Mouse (Mus musculus) right cerebral cortex, postnatal 10 days (tissue): ENCODE measurements at regions not wholly inside any gene's neighbourhood (a gene's known extent, or its start where the extent isn't known, plus 50 kb on each side); places are given as distances from the start of the nearest gene placed in this dataset.
A peak's percentile ranks its signal among the peaks of the same experiment; 100 is the strongest.
"Not testable (repeated sequence)": the region's sequence is repeated elsewhere in the genome, so short reads cannot be mapped to it uniquely, and the experiment has no call there.

Experiments
- DNase-seq, 2 experiments: peaks; one replicate each; pipeline ENCODE4 v3.0.0; 2021; ENCODE audit warnings: low spot score in 2 of 2

DNA sequence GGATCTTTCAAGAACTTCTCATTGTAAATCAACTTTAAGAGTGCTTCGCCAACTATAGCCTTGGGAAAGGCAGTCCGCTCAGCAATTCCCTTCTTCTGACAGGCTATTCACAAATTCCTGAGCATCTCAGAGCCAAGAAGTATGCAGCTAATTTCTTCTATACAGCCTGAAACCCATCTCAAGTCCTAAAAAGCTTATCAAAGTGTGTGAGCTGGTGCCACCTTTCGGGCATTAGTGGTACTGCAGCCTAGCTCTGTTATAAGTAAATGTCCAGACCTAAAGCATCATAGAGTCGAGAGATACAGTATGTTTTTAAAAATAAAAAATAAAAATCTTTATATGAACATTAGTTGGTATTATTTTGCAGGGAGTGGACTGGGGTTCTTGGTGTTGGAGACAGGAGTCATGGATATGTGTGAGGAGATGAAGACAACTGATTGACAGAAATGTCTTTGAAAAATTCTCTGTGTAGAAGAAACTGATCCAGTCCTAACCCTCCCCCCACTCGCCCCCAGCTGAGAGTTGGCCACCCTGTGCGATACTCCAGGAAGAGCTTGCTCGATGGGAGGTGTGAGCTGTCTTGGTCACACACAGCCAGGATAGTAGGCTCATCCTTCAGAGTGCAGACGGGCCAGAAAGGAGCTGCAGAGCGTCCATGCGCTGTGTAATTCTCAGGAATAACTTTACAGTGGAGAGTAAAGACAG lies 56.4 kb downstream of the Bod1 start:
- peak; percentile 79 to 83 for DNase-seq

DNA sequence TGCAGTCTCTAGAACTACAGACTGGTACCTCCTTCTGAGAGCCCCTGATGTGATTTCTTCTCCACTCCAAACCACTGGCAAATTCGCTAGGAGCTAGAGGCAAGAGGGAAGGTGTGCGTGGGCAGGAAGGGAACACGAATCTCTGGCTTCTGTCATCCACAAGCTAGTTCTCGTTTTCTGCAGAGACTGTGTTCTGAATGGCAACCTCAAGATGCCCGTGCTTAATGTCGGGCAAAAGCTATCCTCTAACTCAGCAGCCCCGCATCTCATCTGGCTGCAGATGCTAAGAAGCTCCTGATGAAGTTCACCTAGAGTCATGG lies 57.3 kb downstream of the Bod1 start:
- no peak for DNase-seq

DNA sequence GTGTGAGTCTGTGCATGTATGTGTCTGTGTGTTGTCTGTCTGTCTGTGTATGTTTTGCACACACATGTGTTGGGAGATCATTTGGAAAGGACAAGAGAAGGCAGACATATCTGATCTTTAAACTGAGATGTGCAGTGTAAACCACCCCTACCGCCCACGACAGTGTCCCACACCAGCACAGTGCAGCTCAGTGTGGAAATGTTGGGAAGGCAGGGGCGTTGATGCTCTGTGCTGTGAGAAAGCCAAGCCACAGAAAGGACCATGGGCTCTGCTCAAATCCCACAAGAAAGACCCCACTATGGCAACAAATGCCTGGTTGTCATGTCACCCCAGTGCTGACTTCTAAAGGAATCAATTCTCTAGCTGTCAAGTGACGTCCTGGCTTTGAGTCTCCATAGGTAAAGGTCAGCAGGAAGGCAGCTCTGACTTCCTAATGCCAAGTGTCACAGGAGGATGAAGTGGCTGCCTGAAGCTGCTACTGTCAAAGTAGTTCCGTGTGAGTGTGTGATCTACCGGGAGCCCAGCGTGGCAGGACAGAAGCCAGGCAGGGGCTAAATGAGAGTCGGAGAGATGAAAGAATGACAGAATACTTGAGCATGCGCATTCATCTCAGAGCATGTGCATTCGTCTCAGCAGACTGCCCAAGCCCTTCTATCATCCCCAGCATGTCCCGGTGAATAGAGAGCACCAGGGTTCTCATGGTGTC lies 57.8 kb downstream of the Bod1 start:
- peak in 1 of 2 experiments; percentile 17 for DNase-seq

DNA sequence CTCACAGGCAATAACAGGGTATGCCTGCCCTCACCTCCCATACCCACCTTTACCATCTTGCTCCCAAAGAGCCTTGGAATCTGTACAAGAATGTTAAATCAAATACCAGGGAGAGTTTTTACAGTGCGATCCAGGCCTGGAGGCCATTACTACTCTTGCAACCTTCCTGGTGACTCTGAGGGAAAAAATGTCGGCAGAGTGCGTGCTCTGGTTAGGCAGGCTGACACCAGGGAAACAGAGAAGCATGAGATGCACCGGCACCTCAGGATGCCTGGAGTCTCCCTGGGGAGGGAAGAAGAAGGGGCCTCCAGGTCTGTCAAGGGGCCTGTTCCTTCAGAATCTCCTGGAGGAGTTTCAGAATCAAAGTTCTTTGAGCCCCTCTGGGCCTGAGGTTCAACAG lies 63.2 kb downstream of the Bod1 start:
- DNase-seq, result no peak

DNA sequence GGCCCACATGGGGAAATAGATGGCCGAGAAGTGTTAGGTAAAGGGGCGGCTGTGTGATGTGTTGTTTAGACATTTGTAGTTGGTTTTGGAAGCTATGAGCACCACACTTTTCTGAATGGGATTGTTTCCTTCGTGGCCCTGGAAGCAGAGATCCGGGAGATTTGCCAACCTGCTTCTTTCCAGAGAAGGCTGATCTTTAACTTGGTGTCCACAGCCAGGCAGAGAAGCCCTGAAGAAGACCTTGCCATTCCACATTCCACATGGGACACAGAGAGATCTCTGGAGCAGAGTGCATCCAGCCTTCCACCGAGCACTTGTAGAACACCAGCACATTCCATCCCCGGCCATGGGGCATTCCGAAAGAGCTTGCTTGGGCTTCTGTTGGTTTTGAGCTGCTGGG lies 70.2 kb downstream of the Bod1 start:
- peak in 1 of 2 experiments; percentile 11 for DNase-seq

DNA sequence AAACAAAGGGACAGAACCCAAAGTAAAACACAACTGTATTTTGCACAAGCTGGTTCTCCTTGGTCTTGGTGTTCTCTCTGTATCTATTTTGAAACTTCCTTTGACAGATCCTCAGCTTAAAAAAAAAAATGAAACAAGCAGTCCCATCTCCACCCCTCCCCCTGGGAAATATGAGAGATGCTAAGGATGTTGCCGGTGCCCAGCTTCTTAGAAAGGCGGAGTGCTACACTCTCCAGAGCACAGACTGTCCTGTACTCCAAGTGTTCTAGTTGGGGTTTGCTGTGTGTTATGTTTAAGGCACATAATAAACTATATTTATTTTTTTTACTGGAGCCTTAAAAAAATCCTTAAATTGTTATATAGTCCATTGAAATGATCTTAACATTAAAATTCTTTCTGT lies 78.1 kb downstream of the Bod1 start:
- no peak for DNase-seq

DNA sequence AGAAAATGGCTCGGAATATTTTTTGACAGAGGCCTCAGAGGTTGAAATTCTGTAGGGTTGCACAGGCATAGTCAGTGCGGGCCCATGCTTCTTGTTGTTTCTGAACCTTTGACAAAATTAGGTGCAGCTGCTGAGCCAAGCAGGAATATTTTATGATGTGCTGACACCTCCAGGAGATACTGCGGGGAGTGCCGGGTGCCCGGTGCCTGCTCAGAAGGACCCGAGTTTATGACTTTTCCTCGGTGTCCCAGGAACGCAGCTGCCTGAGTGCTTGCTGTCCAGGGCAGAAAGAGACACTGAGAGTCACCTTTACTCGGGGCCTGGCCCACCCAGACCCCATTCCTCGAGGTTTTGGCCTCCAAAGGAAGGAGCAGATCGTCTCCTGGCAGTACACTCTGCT lies 79.6 kb downstream of the Bod1 start:
- DNase-seq, result no peak

DNA sequence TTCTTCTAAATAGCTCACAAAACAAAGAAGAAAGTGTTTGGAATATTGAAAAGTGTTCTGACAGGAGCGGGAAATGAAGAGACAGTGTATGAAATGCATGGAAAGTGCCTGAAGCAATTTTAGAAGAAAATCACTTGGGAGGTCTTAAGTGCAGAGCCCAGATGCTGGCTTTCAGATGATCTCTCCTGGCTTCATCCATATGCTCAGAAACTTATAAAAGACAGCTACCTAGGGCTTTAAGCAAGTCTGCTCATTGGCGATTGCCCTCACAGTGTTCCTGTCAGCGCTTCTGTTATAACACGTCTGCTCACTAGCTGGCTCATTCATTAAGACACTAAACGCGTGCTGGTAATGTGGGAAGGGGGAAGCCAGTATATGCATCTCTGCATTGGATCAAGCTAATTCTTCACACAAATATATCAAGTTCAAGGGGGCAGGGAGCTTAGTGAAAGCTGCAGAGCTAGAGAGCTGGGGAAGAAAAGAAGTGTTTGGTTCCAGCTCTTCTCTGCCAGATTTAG lies 80.6 kb downstream of the Bod1 start:
- DNase-seq, result no peak

DNA sequence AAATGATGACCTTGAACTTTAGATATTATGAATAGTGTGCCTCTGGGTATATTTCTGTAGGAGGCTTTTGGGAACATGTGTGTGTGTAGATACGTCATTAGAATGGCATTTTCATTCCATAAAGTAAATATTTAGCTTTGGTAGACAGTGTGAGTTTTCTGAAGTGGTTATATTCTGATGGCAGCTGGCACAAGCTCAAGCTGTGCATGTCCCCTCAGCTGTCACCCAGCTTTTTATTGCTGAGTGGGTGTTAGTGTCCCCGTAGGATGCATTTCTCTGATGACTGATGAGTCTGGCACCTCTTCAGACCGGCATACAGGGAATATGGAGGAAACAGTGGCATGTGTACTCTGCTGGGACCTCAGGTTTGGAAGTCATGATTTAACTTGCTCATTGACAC lies 96.7 kb downstream of the Bod1 start:
- peak in 1 of 2 experiments; percentile 48 for DNase-seq

DNA sequence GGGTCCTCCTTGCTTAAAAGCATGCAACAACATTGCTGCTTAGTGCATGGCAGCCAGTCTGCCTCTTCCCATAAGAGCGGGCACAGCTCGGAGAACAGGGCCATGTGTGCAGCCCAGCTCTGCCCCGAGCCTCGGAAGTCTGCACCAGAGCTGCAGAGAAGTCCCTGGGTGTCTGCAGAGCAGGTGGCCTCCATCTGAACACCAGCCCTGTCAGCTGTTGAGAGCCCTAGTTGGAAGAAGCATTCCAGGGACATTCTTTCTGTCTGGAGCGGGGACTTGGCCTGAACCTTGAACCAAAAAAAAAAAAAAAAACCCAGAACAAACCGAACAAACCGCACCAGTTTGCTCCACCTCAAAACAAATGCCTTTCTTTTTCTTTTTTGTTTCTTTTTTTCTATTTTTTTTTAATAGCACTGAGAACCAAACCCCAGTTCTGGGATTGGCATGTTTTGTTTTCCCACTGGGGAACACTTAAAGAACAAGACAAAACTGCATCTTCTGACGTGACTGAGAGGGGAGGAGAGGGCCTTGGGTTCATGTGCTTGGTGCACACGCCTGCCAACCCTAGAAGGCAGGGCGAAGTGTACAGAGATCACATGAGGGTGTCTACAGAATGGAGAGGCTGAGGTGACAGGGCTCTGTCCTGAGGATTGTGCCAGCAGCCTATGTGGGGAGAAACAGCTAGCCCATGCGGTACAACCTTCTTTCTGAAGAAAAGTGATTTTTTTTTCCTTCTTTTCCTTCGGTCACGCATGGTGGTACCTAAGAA lies 106.8 kb downstream of the Bod1 start:
- DNase-seq, result no peak

DNA sequence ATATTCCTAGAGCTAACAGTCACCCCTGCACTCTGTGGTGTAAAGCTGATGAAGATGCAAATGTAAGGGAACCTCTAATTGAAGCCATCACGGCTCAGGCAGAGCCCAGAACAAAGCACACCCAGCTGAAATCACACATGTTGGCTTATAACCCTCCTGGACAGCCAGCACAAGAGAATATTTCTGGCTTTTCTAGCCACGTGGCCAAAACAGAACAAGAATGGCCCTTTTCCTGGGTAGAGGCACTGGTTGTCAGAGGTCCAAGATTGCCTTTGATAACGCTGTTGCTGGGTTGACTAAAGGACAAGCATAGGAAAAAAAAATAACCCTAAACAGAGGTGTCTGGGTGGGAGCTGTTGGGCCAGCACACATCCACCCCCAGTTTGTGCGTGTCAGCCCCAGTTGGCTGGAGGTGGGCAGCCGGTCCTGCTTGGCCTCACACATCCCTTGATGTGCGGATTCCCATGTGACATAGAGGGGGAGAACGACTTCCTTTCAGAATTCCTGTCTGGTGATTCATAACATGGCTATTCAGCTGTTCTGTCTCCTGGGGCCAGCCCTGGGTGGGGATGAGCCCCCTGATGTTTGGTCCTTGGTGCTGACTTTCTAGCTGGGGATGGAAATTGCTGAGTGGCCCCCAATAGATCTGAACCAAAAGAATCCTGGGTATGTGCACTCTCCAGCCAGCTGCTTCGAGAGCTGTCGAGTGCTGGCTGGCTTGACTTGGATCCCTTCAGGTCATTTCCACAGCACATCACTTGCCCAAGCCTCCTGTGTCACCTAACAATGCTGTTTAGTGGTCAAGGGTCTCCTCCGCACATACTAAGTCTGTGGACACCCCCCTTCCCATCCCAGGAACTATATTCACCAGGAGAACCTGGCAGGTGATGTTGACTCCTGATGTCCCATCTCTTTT lies 107.6 kb downstream of the Bod1 start:
- no peak for DNase-seq

DNA sequence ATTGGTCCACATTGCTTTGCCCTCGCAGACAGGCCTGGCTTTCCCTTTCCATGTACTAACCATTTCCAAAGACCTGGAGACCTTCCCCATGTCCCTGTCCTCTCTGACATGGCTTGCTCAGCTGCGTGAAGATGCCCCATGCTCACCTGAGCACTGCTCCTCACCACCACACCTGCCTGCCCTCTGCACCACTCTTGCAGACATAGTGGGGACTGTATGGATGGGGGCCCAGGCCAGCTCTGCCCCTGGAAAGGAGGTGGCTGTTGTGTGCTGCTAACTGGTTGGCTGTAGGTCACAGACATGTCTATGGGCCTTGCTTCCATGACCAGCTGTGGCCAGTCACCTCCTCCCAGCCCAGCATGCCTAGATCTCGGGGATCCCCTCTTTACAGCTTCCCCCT lies 108.7 kb downstream of the Bod1 start:
- no peak for DNase-seq

DNA sequence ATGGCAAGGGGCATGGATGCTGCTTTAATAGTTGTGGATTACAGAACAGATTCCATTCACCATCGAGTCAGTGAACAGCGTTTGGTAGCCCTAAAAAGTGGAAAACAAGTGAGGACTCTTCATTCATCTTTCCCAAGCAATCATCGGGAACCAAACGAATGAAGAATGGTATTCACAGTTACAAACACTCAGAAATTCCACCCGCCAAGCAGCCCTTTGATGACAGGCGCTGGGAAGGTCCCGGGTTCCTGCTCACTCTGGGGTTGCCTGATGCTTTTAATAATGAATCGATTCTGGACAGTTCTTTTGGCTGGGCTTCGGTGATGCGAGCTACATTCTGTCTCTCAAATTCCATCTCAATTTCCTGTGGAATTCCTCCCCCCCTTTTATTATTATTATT lies 110.9 kb downstream of the Bod1 start:
- no peak for DNase-seq

DNA sequence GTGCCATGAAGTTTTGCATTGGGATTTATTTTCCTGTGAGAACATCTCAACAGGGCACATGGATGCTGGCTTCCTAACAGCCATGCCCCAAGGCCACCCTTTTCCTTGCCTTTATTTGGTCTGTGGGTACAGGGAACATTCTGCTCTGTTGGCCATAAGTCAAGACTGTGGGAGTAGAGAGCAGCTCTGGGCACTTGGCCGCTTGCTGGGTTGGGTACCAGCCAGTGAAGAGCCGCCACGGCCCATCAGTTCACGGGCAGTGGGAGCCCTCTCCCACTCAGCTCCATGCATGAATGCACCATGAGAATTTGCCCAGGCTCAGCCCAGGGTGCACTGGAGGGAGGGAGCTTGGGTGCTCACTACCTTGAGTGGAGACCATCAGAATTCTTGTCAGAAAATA lies 116.6 kb downstream of the Bod1 start:
- DNase-seq, result peak; percentile 32 to 34

DNA sequence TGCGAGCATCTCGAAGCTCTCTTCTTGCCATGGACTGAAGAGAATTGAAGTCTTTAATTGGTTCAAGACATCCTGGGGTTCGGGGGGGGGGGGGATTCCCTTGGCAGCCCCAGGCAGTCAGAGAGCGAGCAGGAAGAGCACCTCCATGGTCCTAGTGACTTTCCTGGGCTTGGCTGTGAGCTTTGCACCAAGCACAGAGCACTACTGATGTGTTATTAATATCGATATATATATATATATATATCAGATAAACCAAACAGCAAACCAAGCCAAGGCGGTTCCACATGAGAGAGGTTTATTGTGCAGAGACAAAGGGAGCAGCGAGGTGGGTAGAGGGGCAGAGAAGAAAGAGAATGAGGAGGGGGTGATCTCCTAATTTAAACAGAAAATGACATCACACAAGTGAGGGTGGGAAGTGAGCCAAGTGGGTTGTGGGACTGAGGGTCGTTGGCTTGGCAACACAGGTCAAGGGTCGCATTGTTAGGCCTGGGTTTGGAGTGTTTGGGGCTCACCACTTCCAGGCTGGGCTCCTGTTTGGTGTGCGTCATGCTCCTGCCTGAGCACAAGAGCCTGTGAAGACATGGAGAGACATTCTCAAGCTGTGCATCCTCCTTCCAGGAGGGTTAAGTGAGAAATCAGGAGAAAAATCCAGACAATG lies 119.9 kb downstream of the Bod1 start:
- no peak for DNase-seq

DNA sequence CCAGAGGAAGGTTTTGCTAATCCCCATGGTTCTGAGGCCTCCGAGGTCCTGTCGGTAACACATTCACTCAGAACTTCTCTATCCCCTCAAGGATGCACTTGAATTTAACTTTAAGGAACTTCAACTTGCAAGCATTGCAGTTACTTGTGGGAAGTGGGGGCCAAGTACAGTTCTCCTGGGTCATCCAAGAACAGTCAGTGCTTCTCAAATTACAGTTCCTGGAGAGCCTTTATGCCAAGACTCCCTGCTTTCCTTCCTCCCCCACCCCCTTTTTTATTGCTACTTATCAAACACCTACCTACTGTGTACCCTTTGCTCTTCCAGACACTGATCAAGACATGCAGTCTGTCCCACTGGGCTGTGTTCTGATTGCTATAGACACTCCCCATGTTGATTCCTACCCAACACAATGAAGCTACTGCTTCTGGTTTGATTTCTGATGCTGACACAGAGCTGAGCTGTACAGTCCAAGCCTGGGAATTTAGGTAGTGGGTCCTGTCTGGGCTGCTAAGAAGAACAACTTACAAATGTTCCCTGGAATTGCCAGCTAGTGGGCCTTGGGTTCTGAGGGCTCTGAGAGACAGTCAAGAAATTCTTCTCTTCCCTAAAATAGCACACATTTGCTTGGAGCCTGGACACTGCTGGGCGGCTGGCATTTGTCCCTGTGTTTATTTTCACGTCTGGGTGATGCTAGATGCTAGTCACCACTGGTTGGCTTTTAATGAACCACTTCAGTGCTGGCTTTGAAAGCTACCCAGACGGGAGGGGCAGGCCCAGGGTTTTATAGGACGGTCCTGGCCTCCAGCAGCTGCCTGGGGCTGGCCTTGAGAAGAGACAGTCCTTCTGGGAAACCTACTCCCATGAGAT lies 120.7 kb downstream of the Bod1 start:
- no peak for DNase-seq

DNA sequence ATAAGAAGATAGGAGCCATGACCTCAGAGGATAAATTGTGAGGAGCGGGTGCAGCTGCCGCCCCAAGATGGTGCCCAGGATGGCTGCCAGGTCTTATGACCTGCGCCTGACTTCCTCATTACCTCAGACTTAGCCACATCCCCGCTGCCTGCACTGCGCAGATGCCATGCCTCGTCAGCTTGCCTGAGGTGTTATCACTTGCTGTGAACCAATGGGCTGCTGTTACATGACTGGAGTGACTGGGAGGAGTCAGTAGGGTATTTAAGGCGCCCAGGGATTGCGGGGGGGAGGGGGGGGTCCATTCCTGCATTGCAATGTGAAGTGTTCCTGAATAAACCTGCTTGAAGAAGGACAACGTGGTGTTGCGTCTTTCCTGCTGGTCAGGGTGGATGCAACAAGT lies 126.2 kb downstream of the Bod1 start:
- not testable (repeated sequence) for DNase-seq

DNA sequence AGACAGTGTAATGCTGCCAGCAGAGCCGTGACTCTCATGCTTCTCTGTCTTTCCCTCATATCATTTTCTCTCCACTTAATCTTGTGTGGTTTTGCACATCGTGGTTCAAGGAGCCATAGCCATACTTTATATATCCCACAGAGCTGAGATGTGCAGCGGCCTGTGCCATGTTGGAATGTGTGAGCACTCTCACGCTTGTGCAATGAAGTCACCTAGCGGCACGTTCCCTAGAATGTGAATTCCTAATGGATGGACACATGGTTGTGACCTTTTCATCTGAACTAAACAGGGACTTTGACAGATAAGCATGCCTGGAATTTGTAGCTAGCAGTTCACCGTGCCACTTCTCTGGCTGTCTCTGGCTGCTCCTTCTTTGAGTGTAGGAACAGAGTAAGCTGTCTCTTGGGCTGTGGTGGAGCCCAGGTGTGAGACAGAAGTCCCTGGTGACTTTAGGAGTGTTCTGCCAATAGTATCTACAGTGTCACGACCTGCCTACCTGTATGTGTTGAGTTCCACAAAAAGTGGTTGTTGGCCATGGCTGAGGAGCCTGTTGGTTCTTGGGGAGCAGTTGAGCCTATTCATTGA lies 129.0 kb downstream of the Bod1 start:
- DNase-seq, result peak in 1 of 2 experiments; percentile 9

DNA sequence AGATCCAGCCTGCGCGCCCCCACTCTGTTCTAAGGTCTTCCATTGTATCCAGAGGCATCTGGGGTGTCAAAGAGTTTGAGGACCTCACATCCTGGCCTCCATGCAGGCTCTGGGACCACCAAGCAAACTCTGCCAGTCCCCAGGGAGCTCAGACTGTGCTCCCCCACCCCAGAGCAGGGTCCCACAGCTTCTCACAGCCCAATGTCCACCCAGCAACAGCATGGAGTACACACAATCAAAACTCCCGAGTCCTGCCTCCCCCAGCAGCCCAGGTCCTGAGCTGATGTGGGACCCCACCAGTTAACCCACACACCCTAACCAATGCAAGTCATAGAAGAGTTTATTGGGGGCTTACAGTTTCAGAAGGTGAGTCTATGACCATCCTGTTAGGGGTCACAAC lies 130.3 kb downstream of the Bod1 start:
- no peak for DNase-seq

DNA sequence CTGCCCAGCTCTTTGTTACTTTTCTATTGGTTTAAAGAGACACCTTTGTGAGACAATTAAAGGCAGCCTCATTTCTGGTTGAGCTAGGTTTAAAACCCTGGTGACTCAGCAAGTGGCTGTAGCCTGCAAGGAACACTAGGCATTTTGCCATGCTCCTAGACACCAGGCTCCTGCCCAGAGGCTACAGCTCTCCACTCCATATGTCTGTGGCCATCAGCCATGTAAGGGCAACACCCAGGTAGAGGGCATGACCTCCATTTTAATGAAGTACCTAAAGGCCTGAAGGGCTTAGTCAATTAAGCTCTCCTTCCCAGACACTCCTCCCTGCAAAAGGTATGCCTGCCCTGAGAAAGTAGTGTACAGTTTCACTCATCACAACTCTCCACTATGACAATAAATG lies 130.9 kb downstream of the Bod1 start:
- no peak for DNase-seq
